Mouse (Mus musculus) ES-Bruce4 (cell line): ENCODE data around the gene Gna12. TPM values are rescaled to one million over a fixed set of nuclear protein-coding genes. Genes with fewer than 3 reads are reported as not detected.

Experiments used
- H3K27ac ChIP-seq: 2 replicates; pipeline ENCODE4 v1.5.1; 2012; ENCODE audit warnings: low read length, inconsistent platforms; ENCODE audit not compliant: insufficient read depth
- H3K27me3 ChIP-seq: 2 replicates; pipeline ENCODE4 v1.6.1; 2012; ENCODE audit warnings: mild to moderate bottlenecking, low read length, inconsistent platforms; ENCODE audit not compliant: control insufficient read depth, poor library complexity, insufficient read depth, severe bottlenecking
- H3K36me3 ChIP-seq: 2 replicates; pipeline ENCODE4 v1.6.1; 2012; ENCODE audit warnings: inconsistent platforms, mild to moderate bottlenecking, low read length, moderate library complexity; ENCODE audit not compliant: control insufficient read depth, poor library complexity, insufficient read depth, severe bottlenecking
- H3K4me1 ChIP-seq: one replicate; pipeline ENCODE4 v1.8.1; 2011; ENCODE audit warnings: low read length; ENCODE audit not compliant: control insufficient read depth, insufficient read depth
- H3K4me3 ChIP-seq: 2 replicates; pipeline ENCODE4 v1.5.1; 2011; ENCODE audit warnings: low read depth, mild to moderate bottlenecking, low read length
- H3K9ac ChIP-seq: 2 replicates; pipeline ENCODE4 v1.6.1; 2012; ENCODE audit warnings: low read depth, mild to moderate bottlenecking, inconsistent platforms; ENCODE audit not compliant: poor library complexity, severe bottlenecking
- H3K9me3 ChIP-seq: replicated peaks from 2 replicates; pipeline ENCODE4 v1.6.1; 2012; ENCODE audit warnings: mild to moderate bottlenecking, low read length, inconsistent platforms; ENCODE audit not compliant: control insufficient read depth, poor library complexity, insufficient read depth, severe bottlenecking
- CTCF ChIP-seq: IDR thresholded peaks from one replicate; pipeline ENCODE4 v1.8.1; 2011; ENCODE audit warnings: low read depth, low read length
- EP300 ChIP-seq: IDR thresholded peaks from 2 replicates; pipeline ENCODE4 v1.6.1; 2011; ENCODE audit warnings: low read depth, low read length; ENCODE audit not compliant: insufficient read depth
- POLR2A ChIP-seq: IDR thresholded peaks from one replicate; pipeline ENCODE4 v1.8.1; 2011; ENCODE audit warnings: low read length; ENCODE audit not compliant: insufficient read depth
- polyA plus RNA-seq: library from polyadenylated mRNA; stranded (reverse); fragments of >200 nt; gene quantifications from 2 replicates; pipeline ENCODE4 v1.2.4, GENCODE M21; 2011; ENCODE audit warnings: low read depth; ENCODE audit not compliant: missing spikeins, insufficient read depth, insufficient read length

Gene Gna12
- polyA plus RNA-seq, 1 experiment = 29.9 TPM

- Histone ChIP-seq H3K27me3 (no peaks in the 10 kb centered on the region), H3K4me1 (peaks cover 16% of the 10 kb centered on the region), H3K4me3 (no peak overlapping the region), H3K9ac (no peak overlapping the region), H3K36me3 (no peaks in the 10 kb centered on the region), H3K27ac (peak overlapping the region; percentile 6; the same call in 1 of the 2 replicates), H3K9me3 (no peaks in the 10 kb centered on the region)
- TF ChIP-seq POLR2A (no peak), EP300 (no peak), CTCF (no peak)
Measured at GRCm38 (mm10) chr5:140811390-140811789, 18.8 kb downstream of the Gna12 start.

GRCm38 (mm10) chr5:140806939-140807338 is 23.3 kb downstream of the Gna12 start:
- Histone ChIP-seq H3K27me3 (no peaks in the 10 kb centered on the region), H3K36me3 (no peaks in the 10 kb centered on the region), H3K4me1 (peaks cover 6% of the 10 kb centered on the region), H3K9me3 (no peaks in the 10 kb centered on the region), H3K9ac (no peak overlapping the region), H3K27ac (no peak overlapping the region), H3K4me3 (no peak overlapping the region)
- TF ChIP-seq CTCF (no peak), EP300 (no peak), POLR2A (no peak)

GRCm38 (mm10) chr5:140806252-140806651 is 24.0 kb downstream of the Gna12 start:
- H3K27ac ChIP-seq = no peak overlapping the region
- peaks cover 2% of the 10 kb centered on the region for H3K4me1 ChIP-seq
- H3K36me3 ChIP-seq = no peaks in the 10 kb centered on the region
- H3K4me3 ChIP-seq = no peak overlapping the region
- no peak overlapping the region for H3K9ac ChIP-seq
- H3K27me3 ChIP-seq = no peaks in the 10 kb centered on the region
- H3K9me3 ChIP-seq = no peaks in the 10 kb centered on the region
- TF ChIP-seq EP300 (no peak), CTCF (no peak), POLR2A (no peak)

- H3K36me3 ChIP-seq = no peaks in the 10 kb centered on the region
- H3K27me3 ChIP-seq = no peaks in the 10 kb centered on the region
- H3K4me3 ChIP-seq = no peak overlapping the region
- H3K27ac ChIP-seq = no peak overlapping the region
- H3K9ac ChIP-seq = no peak overlapping the region
- H3K9me3 ChIP-seq = no peaks in the 10 kb centered on the region
- H3K4me1 ChIP-seq = no peaks in the 10 kb centered on the region
- no peak for TF ChIP-seq EP300
- TF ChIP-seq POLR2A = no peak
- no peak for TF ChIP-seq CTCF
Measured at GRCm38 (mm10) chr5:140801782-140802181, 28.4 kb downstream of the Gna12 start.

- TF ChIP-seq CTCF (no peak), EP300 (no peak), POLR2A (no peak)
- Histone ChIP-seq H3K27ac (no peak overlapping the region), H3K27me3 (no peaks in the 10 kb centered on the region)
Measured at GRCm38 (mm10) chr5:140800288-140800923, 29.8 kb downstream of the Gna12 start.

GRCm38 (mm10) chr5:140799190-140799589 is 31.0 kb downstream of the Gna12 start:
- TF ChIP-seq CTCF (no peak), POLR2A (no peak), EP300 (no peak)
- Histone ChIP-seq H3K9me3 (no peaks in the 10 kb centered on the region), H3K27me3 (no peaks in the 10 kb centered on the region), H3K27ac (no peak overlapping the region), H3K4me1 (no peaks in the 10 kb centered on the region), H3K4me3 (no peak overlapping the region), H3K9ac (no peak overlapping the region), H3K36me3 (no peaks in the 10 kb centered on the region)

More at GRCm38 (mm10) chr5:140800288-140800923, 29.8 kb downstream of the Gna12 start:
- Histone ChIP-seq H3K9ac (no peak overlapping the region), H3K9me3 (no peaks in the 10 kb centered on the region), H3K36me3 (no peaks in the 10 kb centered on the region), H3K4me3 (no peak overlapping the region), H3K4me1 (no peaks in the 10 kb centered on the region)
